20 mouse cellular contexts compared by ENCODE assay signal in the genomic region with DNA sequence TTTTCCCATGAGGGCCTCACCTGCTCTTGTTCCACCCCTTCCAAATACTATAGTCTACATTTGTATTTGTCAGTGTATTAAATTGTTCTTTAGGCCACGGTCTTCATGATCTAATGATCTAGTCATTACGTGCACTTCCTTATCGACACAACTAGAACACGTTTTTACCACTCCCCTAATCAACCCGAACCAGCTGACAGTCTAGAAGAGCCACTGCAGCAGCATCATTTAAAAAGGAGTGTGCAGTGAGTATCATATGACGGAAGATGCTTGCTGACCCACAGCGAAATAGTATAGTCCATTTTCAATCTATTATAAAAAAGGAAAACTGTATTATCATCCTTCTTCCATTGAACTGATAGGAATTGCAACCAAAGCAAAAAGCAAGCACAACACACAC.
DNase-seq lines count a peak whose midpoint lies in the region; ATAC-seq and TF ChIP-seq lines count a peak whose summit lies in the region.
"Had no signal": no experiment of that assay in that cellular context is flagged by ENCODE, and none has a peak within 500 bp of the region (broad histone marks: within the 10 kb centered on the region; RNA-seq: fewer than 3 reads in every experiment).

No protein-coding gene starts in this region.

- H3K27ac ChIP-seq in liver, postnatal 0 days (ENCODE audit: low read depth) = no peak overlapping the region
- H3K27ac ChIP-seq in liver, embryonic 11.5 days (ENCODE audit: low read depth, low read length) = no peak overlapping the region

- TF ChIP-seq EP300 in liver, postnatal 0 days (IDR thresholded peaks at IDR 0.05; ENCODE audit: low read depth) = 0 out of 2 replicates have a peak, but pooled peaks have one; percentile 13

- no peaks in the 10 kb centered on the region for H3K27me3 ChIP-seq in liver, postnatal 0 days (ENCODE audit: insufficient read depth, low read length)
- H3K27me3 ChIP-seq in liver, embryonic 11.5 days (replicated peaks; ENCODE audit: control insufficient read depth, insufficient read depth, low read length) = no peaks in the 10 kb centered on the region
- H3K27me3 ChIP-seq: CH12.LX had no signal

- WGBS in liver, postnatal 0 days (ENCODE audit: insufficient replicate concordance) = 76% methylated on average over 7 of the region's 7 CpGs
- WGBS in liver, embryonic 11.5 days = 84% methylated on average over 7 of the region's 7 CpGs

- ATAC-seq in liver, postnatal 0 days = no peak
- no peak for ATAC-seq in liver, embryonic 11.5 days (replicated peaks; ENCODE audit: low FRiP score)
- ATAC-seq in erythroblast, adult 5-6 weeks (replicated peaks; ENCODE audit: low FRiP score, poor library complexity, severe bottlenecking) = peak; percentile 83
- peak; percentile 88 for ATAC-seq in erythroid progenitor cell, adult 5-6 weeks (replicated peaks; ENCODE audit: low FRiP score, poor library complexity, severe bottlenecking)
- ATAC-seq: activated CD4-positive, CD25-positive, alpha-beta regulatory T cell, adult 4 months; CD4-positive, CD25-positive, alpha-beta regulatory T cell, adult 4 months; Patski had no signal

- no peak overlapping the region for H3K4me3 ChIP-seq in liver, postnatal 0 days (ENCODE audit: low read depth, low read length)
- H3K4me3 ChIP-seq in liver, embryonic 11.5 days (ENCODE audit: low read depth, low read length) = no peak overlapping the region

- no peaks in the 10 kb centered on the region for H3K9me3 ChIP-seq in liver, postnatal 0 days (ENCODE audit: low read length)
- no peaks in the 10 kb centered on the region for H3K9me3 ChIP-seq in liver, embryonic 11.5 days (ENCODE audit: control insufficient read depth, low read length)

- no peak overlapping the region for H3K4me2 ChIP-seq in liver, postnatal 0 days (ENCODE audit: low read depth, low read length)
- no peak overlapping the region for H3K4me2 ChIP-seq in liver, embryonic 11.5 days

- no peak overlapping the region for H3K9ac ChIP-seq in liver, postnatal 0 days (replicated peaks)
- no peak overlapping the region for H3K9ac ChIP-seq in liver, embryonic 11.5 days (ENCODE audit: low read depth, low read length)

- DNase-seq in liver, postnatal 0 days = no peak
- no peak for DNase-seq in liver, embryonic 11.5 days (ENCODE audit: low spot score)
- DNase-seq in thymus, postnatal 0 days (ENCODE audit: low spot score) = no peak
- DNase-seq in urinary bladder, postnatal 10 days (ENCODE audit: low spot score) = no peak
- DNase-seq: adrenal gland, adult 2 months; adrenal gland, adult 8-10 months; adrenal gland, postnatal 10 days; adrenal gland, postnatal 14 days; adrenal gland, postnatal 25 days; adrenal gland, postnatal 36 days; B cell, adult 2 months; cerebellum, adult 11 months; cerebellum, adult 11-12 months; cerebellum, adult 18-20 months had no signal

- H3K36me3 ChIP-seq in liver, postnatal 0 days (replicated peaks; ENCODE audit: insufficient read depth, low read length) = no peaks in the 10 kb centered on the region
- no peaks in the 10 kb centered on the region for H3K36me3 ChIP-seq in liver, embryonic 11.5 days (ENCODE audit: control insufficient read depth, insufficient read depth, low read length)

- no peaks in the 10 kb centered on the region for H3K4me1 ChIP-seq in liver, postnatal 0 days (ENCODE audit: insufficient read depth)
- no peaks in the 10 kb centered on the region for H3K4me1 ChIP-seq in liver, embryonic 11.5 days (replicated peaks; ENCODE audit: control insufficient read depth, insufficient read depth, low read length)

- TF ChIP-seq CTCF in liver, postnatal 0 days (IDR thresholded peaks at IDR 0.05; ENCODE audit: low read depth) = no peak

Comparison
In these comparisons a context has a peak if more than half of its experiments do, and no peak if none do; other contexts are left out.
1. ATAC-seq: peak in erythroblast, adult 5-6 weeks (single experiment) and erythroid progenitor cell, adult 5-6 weeks (single experiment); none in liver, postnatal 0 days (single experiment) and liver, embryonic 11.5 days (single experiment).